Mouse (Mus musculus): ENCODE data around the gene Tnfrsf23.

Tnfrsf23 gene

GRCm38 (mm10) chr7:143685359-143686067 lies at the start of gene Tnfrsf23:
Tnfrsf23 (minus strand) TSS chr7:143685872.
- in situ Hi-C loops (cut with MboI, MseI) = loop anchor here (10.0 kb wide), 1 partner anchor 61 kb away; the partner anchor contains the start of gene Tnfrsf26

- in situ Hi-C loops (cut with MboI, MseI) = no loop called here
Observed at GRCm38 (mm10) chr7:143733746-143734145, 48.1 kb upstream of the Tnfrsf23 start.

GRCm38 (mm10) chr7:143729886-143730285 lies 44.2 kb upstream of the Tnfrsf23 start:
- in situ Hi-C loops (cut with MboI, MseI) = no loop called here

GRCm38 (mm10) chr7:143726396-143726795 lies 40.7 kb upstream of the Tnfrsf23 start:
- in situ Hi-C loops (cut with MboI, MseI) = no loop called here

GRCm38 (mm10) chr7:143723841-143724240 lies 38.2 kb upstream of the Tnfrsf23 start:
- in situ Hi-C loops (cut with MboI, MseI) = no loop called here

GRCm38 (mm10) chr7:143722646-143723045 lies 37.0 kb upstream of the Tnfrsf23 start:
- in situ Hi-C loops (cut with MboI, MseI) = no loop called here

GRCm38 (mm10) chr7:143717811-143718210 lies 32.1 kb upstream of the Tnfrsf23 start:
- in situ Hi-C loops (cut with MboI, MseI) = no loop called here

- in situ Hi-C loops (cut with MboI, MseI) = no loop called here
Observed at GRCm38 (mm10) chr7:143713421-143713820, 27.7 kb upstream of the Tnfrsf23 start.

GRCm38 (mm10) chr7:143712771-143713348 lies 27.2 kb upstream of the Tnfrsf23 start:
- in situ Hi-C loops (cut with MboI, MseI) = no loop called here

- in situ Hi-C loops (cut with MboI, MseI) = no loop called here
Observed at GRCm38 (mm10) chr7:143712023-143712422, 26.4 kb upstream of the Tnfrsf23 start.

GRCm38 (mm10) chr7:143711381-143711780 lies 25.7 kb upstream of the Tnfrsf23 start:
- in situ Hi-C loops (cut with MboI, MseI) = no loop called here

- in situ Hi-C loops (cut with MboI, MseI) = loop anchor here (5.0 kb wide), 1 partner anchor 43 kb away; no protein-coding TSS in a partner anchor
Observed at GRCm38 (mm10) chr7:143709395-143709794, 23.7 kb upstream of the Tnfrsf23 start.

GRCm38 (mm10) chr7:143706697-143707438 lies 21.2 kb upstream of the Tnfrsf23 start:
- in situ Hi-C loops (cut with MboI, MseI) = loop anchor here (5.0 kb wide), 1 partner anchor 45 kb away; no protein-coding TSS in a partner anchor

GRCm38 (mm10) chr7:143696140-143696539 lies 10.5 kb upstream of the Tnfrsf23 start:
- in situ Hi-C loops (cut with MboI, MseI) = no loop called here

- in situ Hi-C loops (cut with MboI, MseI) = loop anchor here (5.0 kb wide), 1 partner anchor 97 kb away; no protein-coding TSS in a partner anchor
Observed at GRCm38 (mm10) chr7:143694550-143694949, 8.9 kb upstream of the Tnfrsf23 start.

- in situ Hi-C loops (cut with MboI, MseI) = loop anchor here (5.0 kb wide), 1 partner anchor 96 kb away; no protein-coding TSS in a partner anchor
Observed at GRCm38 (mm10) chr7:143692746-143693510, 7.3 kb upstream of the Tnfrsf23 start.

GRCm38 (mm10) chr7:143691909-143692308 lies 6.2 kb upstream of the Tnfrsf23 start:
- in situ Hi-C loops (cut with MboI, MseI) = loop anchor here (5.0 kb wide), 1 partner anchor 95 kb away; no protein-coding TSS in a partner anchor

GRCm38 (mm10) chr7:143691181-143691580 lies 5.5 kb upstream of the Tnfrsf23 start:
- in situ Hi-C loops (cut with MboI, MseI) = loop anchor here (5.0 kb wide), 1 partner anchor 94 kb away; no protein-coding TSS in a partner anchor

GRCm38 (mm10) chr7:143689946-143690345 lies 4.3 kb upstream of the Tnfrsf23 start:
- in situ Hi-C loops (cut with MboI, MseI) = loop anchor here (5.0 to 10.0 kb wide), 2 partner anchors 65 to 93 kb away; partner anchors contain the start of gene Tnfrsf26

GRCm38 (mm10) chr7:143689481-143689880 lies 3.8 kb upstream of the Tnfrsf23 start:
- in situ Hi-C loops (cut with MboI, MseI) = loop anchor here (10.0 kb wide), 1 partner anchor 65 kb away; the partner anchor contains the start of gene Tnfrsf26

GRCm38 (mm10) chr7:143686676-143687075 lies 1.0 kb upstream of the Tnfrsf23 start:
- in situ Hi-C loops (cut with MboI, MseI) = loop anchor here (10.0 kb wide), 1 partner anchor 62 kb away; the partner anchor contains the start of gene Tnfrsf26
